Mouse (Mus musculus) heart, postnatal 0 days (tissue): ENCODE data around the gene Igf2r.

ENCODE experiments used
- CTCF ChIP-seq: IDR thresholded peaks from 2 replicates; pipeline ENCODE4 v1.5.1; 2016; ENCODE audit warnings: antibody characterized with exemption, control low read depth, low read depth
- EP300 ChIP-seq: IDR thresholded peaks from 2 replicates; pipeline ENCODE4 v1.6.1; 2016; ENCODE audit warnings: antibody characterized with exemption, low read depth

- TF ChIP-seq CTCF (no peak), EP300 (no peak)
Observed at GRCm38 (mm10) chr17:12751641-12752040, 17.8 kb downstream of the Igf2r start.
